Mouse (Mus musculus): ENCODE measurements at regions not wholly inside any gene's neighbourhood (a gene's known extent, or its start where the extent isn't known, plus 50 kb on each side); places are given as distances from the start of the nearest gene placed in this dataset.

- Histone ChIP-seq H3K4me1 (ENCODE audit: control insufficient read depth, insufficient read depth, insufficient read length) (no peaks in the 10 kb centered on the region), H3K36me3 (ENCODE audit: control insufficient read depth, insufficient read depth, low read length) (no peaks in the 10 kb centered on the region), H3K27me3 (ENCODE audit: control insufficient read depth, insufficient read depth, low read length) (no peaks in the 10 kb centered on the region), H3K4me3 (ENCODE audit: extremely low read depth, insufficient read depth, insufficient read length) (no peak overlapping the region), H3K27ac (ENCODE audit: insufficient read depth, low read length) (no peak overlapping the region)
- WGBS, result 89% methylated on average over 13 of the region's 13 CpGs
- no peak for DNase-seq (ENCODE audit: low read depth in 1 of 2, low spot score in 2 of 2)
- TF ChIP-seq POLR2A (IDR thresholded peaks at IDR 0.05; ENCODE audit: low read depth, low read length) (no peak), CTCF (IDR thresholded peaks at IDR 0.05; ENCODE audit: extremely low read depth, insufficient read depth, insufficient read length, insufficient replicate concordance) (no peak)
These were observed 114.3 kb downstream of the Drd1 start for GRCm38 (mm10) chr13:53941005-53941747.

- 89% methylated on average over 14 of the region's 14 CpGs for WGBS
- no peak overlapping the region for H3K27ac ChIP-seq (ENCODE audit: insufficient read depth, low read length)
- H3K36me3 ChIP-seq (ENCODE audit: control insufficient read depth, insufficient read depth, low read length), result no peaks in the 10 kb centered on the region
- H3K27me3 ChIP-seq (ENCODE audit: control insufficient read depth, insufficient read depth, low read length), result no peaks in the 10 kb centered on the region
- no peak overlapping the region for H3K4me3 ChIP-seq (ENCODE audit: extremely low read depth, insufficient read depth, insufficient read length)
- no peak for TF ChIP-seq CTCF (IDR thresholded peaks at IDR 0.05; ENCODE audit: extremely low read depth, insufficient read depth, insufficient read length, insufficient replicate concordance)
- no peak for TF ChIP-seq POLR2A (IDR thresholded peaks at IDR 0.05; ENCODE audit: low read depth, low read length)
- no peaks in the 10 kb centered on the region for H3K4me1 ChIP-seq (ENCODE audit: control insufficient read depth, insufficient read depth, insufficient read length)
- DNase-seq (ENCODE audit: low read depth in 1 of 2, low spot score in 2 of 2), result no peak
These were observed 120.3 kb downstream of the Drd1 start for GRCm38 (mm10) chr13:53935174-53935699.

DNA sequence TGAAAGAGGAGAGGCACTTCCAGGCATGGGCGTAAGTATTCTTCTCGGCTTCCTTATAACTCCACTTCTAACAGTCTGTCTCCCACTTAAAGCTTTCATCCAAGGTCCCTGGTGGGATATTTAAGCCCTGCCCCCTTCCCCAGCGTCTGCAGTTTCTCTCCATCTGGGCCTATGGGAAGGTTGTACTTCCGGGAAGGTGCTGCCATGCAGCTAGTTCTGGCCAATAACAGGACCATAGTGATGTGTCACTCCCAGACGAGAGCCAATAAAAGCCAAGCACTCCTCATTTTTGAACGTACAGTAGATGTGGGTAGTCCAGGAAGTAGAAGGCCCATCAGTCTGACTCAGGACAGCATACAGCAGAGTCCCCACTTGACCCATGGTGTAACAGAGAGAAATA, 121.0 kb downstream of the Drd1 start:
- 80% methylated on average over 6 of the region's 6 CpGs for WGBS
- H3K36me3 ChIP-seq (ENCODE audit: control insufficient read depth, insufficient read depth, low read length), result no peaks in the 10 kb centered on the region
- H3K27ac ChIP-seq (ENCODE audit: insufficient read depth, low read length), result no peak overlapping the region
- H3K4me1 ChIP-seq (ENCODE audit: control insufficient read depth, insufficient read depth, insufficient read length), result no peaks in the 10 kb centered on the region
- H3K27me3 ChIP-seq (ENCODE audit: control insufficient read depth, insufficient read depth, low read length), result no peaks in the 10 kb centered on the region
- no peak overlapping the region for H3K4me3 ChIP-seq (ENCODE audit: extremely low read depth, insufficient read depth, insufficient read length)
- TF ChIP-seq POLR2A (IDR thresholded peaks at IDR 0.05; ENCODE audit: low read depth, low read length) (no peak), CTCF (IDR thresholded peaks at IDR 0.05; ENCODE audit: extremely low read depth, insufficient read depth, insufficient read length, insufficient replicate concordance) (no peak)
- DNase-seq (ENCODE audit: low read depth in 1 of 2, low spot score in 2 of 2), result no peak

- H3K27me3 ChIP-seq (ENCODE audit: control insufficient read depth, insufficient read depth, low read length), result no peaks in the 10 kb centered on the region
- H3K36me3 ChIP-seq (ENCODE audit: control insufficient read depth, insufficient read depth, low read length), result no peaks in the 10 kb centered on the region
- TF ChIP-seq POLR2A (IDR thresholded peaks at IDR 0.05; ENCODE audit: low read depth, low read length) (no peak), CTCF (IDR thresholded peaks at IDR 0.05; ENCODE audit: extremely low read depth, insufficient read depth, insufficient read length, insufficient replicate concordance) (no peak)
- 78% methylated on average over 4 of the region's 4 CpGs for WGBS
- no peak overlapping the region for H3K27ac ChIP-seq (ENCODE audit: insufficient read depth, low read length)
- DNase-seq (ENCODE audit: low read depth in 1 of 2, low spot score in 2 of 2), result no peak
- no peaks in the 10 kb centered on the region for H3K4me1 ChIP-seq (ENCODE audit: control insufficient read depth, insufficient read depth, insufficient read length)
- H3K4me3 ChIP-seq (ENCODE audit: extremely low read depth, insufficient read depth, insufficient read length), result no peak overlapping the region
These were observed 129.4 kb downstream of the Drd1 start for GRCm38 (mm10) chr13:53926128-53926527.

DNA sequence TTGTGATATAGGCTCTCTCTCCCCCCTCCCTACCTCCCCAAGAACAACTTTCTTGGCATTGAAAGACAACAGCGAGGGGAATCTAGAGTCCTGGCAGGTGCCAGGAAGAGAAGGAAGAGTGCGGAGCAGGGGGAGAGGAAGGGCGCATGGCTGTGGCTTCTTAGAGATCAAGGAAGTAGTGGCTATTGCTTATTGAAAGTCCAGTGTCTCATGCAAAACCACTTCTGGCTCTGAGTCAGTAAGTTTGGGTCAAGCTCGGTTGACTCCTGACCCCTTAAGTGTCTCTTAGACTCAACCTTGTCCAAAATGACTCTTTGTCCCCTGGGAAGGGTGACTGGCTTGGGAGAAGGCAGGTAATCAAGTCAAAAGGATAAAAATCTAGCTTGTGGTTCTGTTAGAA, 131.1 kb downstream of the Drd1 start:
- TF ChIP-seq POLR2A (IDR thresholded peaks at IDR 0.05; ENCODE audit: low read depth, low read length) (no peak), CTCF (IDR thresholded peaks at IDR 0.05; ENCODE audit: extremely low read depth, insufficient read depth, insufficient read length, insufficient replicate concordance) (no peak)
- Histone ChIP-seq H3K4me1 (ENCODE audit: control insufficient read depth, insufficient read depth, insufficient read length) (no peaks in the 10 kb centered on the region), H3K36me3 (ENCODE audit: control insufficient read depth, insufficient read depth, low read length) (no peaks in the 10 kb centered on the region), H3K27me3 (ENCODE audit: control insufficient read depth, insufficient read depth, low read length) (no peaks in the 10 kb centered on the region), H3K27ac (ENCODE audit: insufficient read depth, low read length) (no peak overlapping the region), H3K4me3 (ENCODE audit: extremely low read depth, insufficient read depth, insufficient read length) (no peak overlapping the region)
- no peak for DNase-seq (ENCODE audit: low read depth in 1 of 2, low spot score in 2 of 2)
- WGBS, result 80% methylated on average over 4 of the region's 4 CpGs

DNA sequence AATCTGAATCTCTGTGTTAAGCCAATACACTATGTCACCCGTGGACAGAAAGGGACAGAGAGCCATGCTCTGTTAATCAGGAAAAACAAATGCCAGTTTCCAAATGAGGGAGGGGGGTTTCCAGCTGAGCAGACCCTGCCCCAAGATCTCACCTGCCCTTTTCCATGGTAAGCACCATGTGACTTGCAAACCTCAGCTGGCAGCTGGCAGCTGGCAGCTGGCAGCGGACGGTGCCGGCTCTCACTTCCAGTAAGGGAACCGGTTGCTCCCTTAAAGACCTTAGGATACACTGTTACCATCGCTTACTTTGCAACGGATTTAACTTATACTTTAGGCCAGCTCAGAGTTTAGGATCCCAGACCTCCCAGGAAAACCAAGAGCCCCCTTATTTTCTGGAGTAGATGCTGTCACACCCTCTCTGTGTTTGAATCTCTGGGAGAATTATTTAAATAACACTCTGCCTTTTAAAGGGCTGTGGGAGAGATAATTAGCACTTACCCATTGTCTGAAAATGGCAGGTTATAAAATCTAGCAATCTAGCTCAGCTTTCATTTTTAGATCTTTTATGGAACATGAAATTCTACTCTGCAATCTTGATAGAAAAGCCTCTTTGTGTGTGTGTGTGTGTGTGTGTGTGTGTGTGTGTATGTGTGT, 131.7 kb downstream of the Drd1 start:
- no peaks in the 10 kb centered on the region for H3K36me3 ChIP-seq (ENCODE audit: control insufficient read depth, insufficient read depth, low read length)
- no peak overlapping the region for H3K27ac ChIP-seq (ENCODE audit: insufficient read depth, low read length)
- H3K4me3 ChIP-seq (ENCODE audit: extremely low read depth, insufficient read depth, insufficient read length), result no peak overlapping the region
- TF ChIP-seq POLR2A (IDR thresholded peaks at IDR 0.05; ENCODE audit: low read depth, low read length) (no peak), CTCF (IDR thresholded peaks at IDR 0.05; ENCODE audit: extremely low read depth, insufficient read depth, insufficient read length, insufficient replicate concordance) (no peak)
- H3K4me1 ChIP-seq (ENCODE audit: control insufficient read depth, insufficient read depth, insufficient read length), result no peaks in the 10 kb centered on the region
- no peaks in the 10 kb centered on the region for H3K27me3 ChIP-seq (ENCODE audit: control insufficient read depth, insufficient read depth, low read length)
- 87% methylated on average over 7 of the region's 7 CpGs for WGBS
- DNase-seq (ENCODE audit: low read depth in 1 of 2, low spot score in 2 of 2), result no peak

- no peak for TF ChIP-seq CTCF (IDR thresholded peaks at IDR 0.05; ENCODE audit: extremely low read depth, insufficient read depth, insufficient read length, insufficient replicate concordance)
- TF ChIP-seq POLR2A (IDR thresholded peaks at IDR 0.05; ENCODE audit: low read depth, low read length), result no peak
- no peak overlapping the region for H3K4me3 ChIP-seq (ENCODE audit: extremely low read depth, insufficient read depth, insufficient read length)
- no peaks in the 10 kb centered on the region for H3K36me3 ChIP-seq (ENCODE audit: control insufficient read depth, insufficient read depth, low read length)
- H3K27me3 ChIP-seq (ENCODE audit: control insufficient read depth, insufficient read depth, low read length), result no peaks in the 10 kb centered on the region
- no peak for DNase-seq (ENCODE audit: low read depth in 1 of 2, low spot score in 2 of 2)
- H3K4me1 ChIP-seq (ENCODE audit: control insufficient read depth, insufficient read depth, insufficient read length), result no peaks in the 10 kb centered on the region
- 63% methylated on average over 5 of the region's 5 CpGs for WGBS
- H3K27ac ChIP-seq (ENCODE audit: insufficient read depth, low read length), result no peak overlapping the region
These were observed 133.7 kb downstream of the Drd1 start for GRCm38 (mm10) chr13:53921796-53922195.

All from spleen, adult 2 months (tissue).